Mouse (Mus musculus): ENCODE measurements at regions not wholly inside any gene's neighbourhood (a gene's known extent, or its start where the extent isn't known, plus 50 kb on each side); places are given as distances from the start of the nearest gene placed in this dataset.
A peak's percentile ranks its signal among the peaks of the same experiment; 100 is the strongest.

DNA sequence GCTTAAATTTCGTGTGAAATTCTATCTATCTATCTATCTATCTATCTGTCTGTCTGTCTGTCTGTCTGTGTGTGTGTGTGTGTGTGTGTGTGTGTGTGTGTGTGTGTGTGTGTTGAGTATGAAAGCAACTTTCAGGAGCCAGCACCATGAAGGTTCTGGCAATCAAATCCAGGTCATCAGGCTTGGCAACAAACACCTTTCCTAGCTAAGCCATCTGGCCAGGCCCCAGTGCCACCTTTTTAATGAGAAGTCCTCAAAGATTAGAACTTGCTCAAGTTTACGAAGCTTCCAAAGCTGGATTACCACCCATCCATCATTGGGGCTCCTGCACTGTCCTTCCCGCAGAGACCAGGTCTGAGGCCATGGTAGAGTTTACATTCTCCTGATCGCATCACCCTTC lies 325.0 kb downstream of the Gm49356 start:
- peak; percentile 75 to 77 for DNase-seq

DNA sequence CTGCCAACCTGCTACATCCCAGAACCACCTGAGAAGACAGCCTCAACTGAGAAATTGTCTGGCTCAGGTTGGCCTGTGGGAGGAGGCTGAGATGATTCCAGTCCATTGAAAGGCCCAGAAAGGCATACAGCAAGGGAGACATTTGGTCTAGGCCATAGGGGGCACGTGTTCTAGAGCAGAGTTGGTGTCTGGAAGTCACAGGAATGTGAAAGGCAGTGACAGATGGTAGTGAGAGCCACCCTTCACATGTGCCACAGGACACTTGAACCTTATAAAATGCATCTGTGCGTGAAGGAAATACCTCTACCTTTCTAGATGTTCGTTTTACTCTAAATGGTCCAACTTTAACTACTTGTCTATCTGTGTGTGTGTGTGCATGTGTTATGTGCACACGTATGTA lies 326.1 kb downstream of the Gm49356 start:
- no peak for DNase-seq

DNA sequence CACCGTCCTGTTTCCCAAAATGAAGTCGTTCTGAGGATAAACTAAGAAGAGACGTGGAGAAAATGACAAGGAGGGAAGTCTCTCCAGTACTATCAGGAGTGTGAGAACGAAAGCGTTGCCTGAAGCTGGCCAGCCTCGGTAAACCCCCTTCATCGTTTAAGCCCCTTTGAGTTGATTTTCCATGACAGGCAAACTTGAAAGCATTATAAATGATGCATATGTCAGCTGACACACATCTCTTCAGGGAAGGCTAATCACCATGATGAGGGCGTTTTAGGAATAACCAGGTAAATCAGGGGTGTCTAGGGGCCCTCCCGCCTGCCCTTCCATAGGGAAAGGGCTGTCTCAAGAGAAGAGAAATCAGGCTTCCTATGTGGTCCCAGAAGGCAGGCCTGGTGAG lies 328.4 kb downstream of the Gm49356 start:
- DNase-seq: no peak

DNA sequence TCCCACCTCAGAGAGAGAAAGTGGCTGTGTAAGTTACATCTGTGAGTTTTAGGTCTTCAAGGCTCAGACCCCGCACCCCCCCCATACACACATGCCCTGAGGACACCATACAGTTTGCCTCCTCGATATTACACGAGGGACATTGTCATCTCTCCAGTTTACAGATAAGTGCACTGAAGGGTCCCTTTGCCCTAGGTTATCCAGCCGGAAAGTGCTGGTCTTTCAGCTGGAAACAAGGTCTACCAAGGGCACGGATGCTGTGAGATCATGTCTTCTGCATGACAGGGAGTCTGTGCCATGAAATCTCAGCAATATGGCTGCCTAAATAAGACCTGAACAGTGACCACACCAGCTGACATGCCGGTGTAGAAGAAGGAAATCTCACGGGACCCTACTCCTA lies 329.8 kb downstream of the Gm49356 start:
- DNase-seq: no peak

DNA sequence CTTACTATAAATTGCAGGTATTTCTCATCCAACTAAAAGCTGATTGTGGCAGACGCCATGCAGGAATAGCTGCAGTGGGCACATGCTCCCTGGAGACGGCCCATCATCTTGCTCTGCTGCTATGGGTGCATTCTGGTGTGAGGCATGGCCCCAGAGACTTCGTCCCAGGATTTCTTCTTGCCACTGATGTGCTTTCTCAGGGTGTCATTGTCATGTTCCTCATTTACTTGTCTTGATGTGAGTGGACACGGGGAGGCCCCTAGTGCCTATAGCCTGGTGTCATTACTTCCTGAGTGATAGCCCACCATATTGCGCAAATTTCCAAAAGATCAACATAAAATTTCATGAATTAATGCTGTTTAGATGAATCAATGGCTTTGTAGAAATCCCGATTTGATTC lies 336.5 kb downstream of the Gm49356 start:
- DNase-seq: no peak

DNA sequence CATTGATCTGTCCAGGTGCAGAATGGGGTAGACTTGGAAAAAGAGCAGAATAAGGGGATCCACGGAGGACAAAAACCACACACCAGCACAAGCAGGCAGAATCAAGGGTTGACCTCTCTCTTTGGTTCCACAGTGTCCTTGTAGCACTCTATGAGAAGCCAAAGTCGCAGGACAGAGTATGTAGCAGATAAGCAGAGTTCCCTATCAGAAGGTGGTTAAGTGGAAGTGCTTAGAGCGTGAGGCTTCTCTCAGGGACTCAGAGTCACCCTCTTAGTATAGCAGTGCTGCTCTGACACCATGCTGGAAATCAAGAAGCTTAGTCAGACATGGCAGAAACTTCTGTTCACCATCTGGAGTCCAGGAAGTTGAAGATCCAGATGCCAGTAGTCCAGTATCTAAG lies 338.2 kb downstream of the Gm49356 start:
- DNase-seq: no peak

DNA sequence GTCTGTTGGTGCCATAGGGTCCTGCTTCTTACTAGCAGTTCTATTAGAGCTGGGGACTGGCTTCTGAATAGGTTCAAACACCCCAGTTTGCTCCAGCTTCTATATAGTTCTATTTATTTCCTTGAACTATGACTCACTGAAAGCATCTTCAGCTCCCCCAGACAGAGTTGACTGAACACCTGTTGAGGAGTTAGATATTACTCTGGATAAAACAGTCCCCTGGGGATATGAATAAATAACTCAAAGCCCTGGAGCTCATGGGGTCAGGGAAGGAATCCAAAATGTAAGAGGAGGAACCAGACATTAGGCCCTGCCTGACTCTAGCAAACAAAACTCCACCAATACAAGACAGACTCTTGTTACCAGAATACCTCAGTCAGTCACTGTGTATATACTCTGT lies 341.4 kb downstream of the Gm49356 start:
- DNase-seq: no peak

DNA sequence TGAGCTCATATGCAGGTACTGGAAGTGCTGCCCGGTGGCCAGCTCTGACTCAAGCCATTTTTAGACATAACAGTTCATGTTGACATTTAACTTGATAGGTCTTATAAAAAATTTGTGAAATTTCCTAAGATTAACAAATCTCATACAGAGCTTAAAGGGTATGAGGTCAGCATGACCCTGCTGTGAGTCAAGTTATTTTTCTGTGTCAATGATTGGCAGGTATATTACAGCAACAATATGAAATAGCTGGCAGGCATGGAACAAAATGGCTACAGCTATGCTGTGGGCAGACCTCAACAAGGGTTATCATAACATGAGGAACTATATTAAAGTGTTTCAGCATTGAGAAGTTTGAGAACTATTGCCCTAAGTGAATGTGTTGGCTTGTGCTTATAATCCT lies 342.6 kb downstream of the Gm49356 start:
- no peak for DNase-seq

DNA sequence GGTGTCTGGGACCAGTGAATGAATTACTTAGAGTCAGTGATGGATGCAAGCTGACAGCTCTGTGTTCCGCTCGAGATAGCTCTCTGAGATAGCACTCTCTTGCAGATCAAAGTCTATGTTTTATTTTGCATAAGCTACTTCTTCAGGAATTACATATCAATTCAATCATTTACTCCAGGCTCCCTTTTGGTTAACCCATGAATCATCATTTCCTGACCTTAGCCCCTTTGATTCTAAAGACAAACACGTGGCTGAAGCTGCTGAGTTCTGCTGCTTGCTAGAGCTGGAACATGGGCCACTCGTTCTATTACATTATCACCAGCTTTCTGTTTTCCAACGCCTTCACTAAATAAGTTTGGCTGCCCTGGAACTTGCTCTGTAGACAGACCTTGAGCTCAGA lies 343.2 kb downstream of the Gm49356 start:
- DNase-seq: no peak

DNA sequence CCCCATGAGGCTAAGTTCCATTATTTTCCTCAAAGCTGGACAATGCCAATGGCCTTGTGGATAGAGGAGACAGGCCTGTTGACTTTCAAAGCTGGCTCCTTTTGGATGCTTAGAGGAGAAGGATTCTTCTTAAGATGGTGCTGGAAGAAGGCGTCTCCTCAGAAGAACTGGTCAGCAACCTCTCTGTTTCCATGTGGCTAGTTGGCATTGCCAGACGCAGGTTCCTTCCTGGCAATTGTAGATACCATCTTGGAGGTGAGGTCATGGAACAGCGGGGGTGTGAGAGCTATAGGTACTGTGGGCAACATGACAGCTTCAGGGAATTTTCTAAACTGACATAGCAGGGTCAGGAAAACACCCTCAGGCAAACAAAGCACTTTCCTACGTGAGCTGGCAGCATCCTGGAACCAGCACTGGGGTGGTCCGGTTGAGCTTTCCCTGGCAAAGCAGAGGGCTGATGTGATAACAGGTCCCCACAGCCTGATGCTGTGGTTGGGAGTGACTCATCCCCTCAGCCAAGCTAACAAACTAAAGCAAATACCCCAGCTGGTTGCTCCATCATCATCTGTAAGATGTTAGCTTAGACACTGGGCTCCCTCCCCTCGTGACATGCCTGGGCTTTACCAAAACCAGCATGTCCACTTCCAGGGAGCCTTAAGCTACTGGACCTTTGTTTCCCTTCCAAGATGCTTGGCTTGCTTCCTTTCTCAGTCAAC lies 348.5 kb downstream of the Gm49356 start:
- no peak for DNase-seq

DNA sequence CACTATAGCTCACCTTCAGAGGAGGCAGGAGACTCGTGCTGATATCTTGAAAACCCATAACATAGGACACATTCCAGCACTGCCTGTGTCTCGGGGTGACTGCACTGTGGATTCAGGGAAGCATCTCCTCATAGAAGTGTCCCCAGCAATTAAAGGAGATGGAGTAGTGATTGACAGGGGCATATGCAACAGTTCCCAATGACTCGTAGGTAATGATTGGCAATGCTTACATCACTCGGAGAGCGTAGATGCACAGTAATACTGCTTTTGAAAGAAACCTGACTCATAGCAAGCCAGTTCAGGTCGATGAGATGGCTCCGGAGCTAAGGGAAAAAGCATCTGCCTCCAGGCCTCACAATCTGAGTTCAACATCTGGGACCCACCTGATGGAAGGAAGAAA lies 352.7 kb downstream of the Gm49356 start:
- no peak for DNase-seq

DNA sequence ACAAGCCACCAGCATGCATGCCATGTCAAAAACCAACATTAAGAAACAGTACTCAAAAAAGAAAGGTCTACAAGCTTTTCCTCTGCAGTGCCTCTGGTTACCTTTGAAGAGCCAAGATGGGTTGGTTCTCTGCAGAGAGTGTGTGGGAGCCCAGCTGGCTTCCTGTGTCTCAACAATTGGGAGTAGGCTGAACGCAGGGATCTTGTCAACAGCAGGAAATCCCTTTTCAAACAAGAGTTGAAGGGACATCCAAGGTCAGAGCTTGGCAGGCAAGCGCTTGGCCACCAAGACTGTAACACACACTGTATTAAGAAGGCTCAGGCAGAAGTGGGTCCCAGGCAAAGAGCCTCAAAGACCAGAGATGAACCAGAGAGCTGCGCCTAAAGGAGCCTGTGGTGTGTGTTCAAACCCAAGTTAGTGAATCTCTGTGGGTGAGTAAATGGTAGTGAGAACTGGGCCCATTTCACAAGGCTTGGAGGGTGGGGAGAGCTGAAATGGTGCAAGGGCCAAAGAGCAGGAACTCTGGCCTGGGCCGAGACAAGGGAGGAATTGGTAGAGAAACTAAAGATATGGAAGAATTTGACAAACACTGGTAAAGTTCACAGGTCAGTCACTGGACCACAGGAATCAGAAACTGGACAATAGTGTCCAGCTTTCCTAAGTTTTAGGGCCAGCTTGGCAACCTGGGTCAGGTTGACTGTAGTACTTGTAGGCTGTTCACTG lies 357.0 kb downstream of the Gm49356 start:
- no peak for DNase-seq

DNA sequence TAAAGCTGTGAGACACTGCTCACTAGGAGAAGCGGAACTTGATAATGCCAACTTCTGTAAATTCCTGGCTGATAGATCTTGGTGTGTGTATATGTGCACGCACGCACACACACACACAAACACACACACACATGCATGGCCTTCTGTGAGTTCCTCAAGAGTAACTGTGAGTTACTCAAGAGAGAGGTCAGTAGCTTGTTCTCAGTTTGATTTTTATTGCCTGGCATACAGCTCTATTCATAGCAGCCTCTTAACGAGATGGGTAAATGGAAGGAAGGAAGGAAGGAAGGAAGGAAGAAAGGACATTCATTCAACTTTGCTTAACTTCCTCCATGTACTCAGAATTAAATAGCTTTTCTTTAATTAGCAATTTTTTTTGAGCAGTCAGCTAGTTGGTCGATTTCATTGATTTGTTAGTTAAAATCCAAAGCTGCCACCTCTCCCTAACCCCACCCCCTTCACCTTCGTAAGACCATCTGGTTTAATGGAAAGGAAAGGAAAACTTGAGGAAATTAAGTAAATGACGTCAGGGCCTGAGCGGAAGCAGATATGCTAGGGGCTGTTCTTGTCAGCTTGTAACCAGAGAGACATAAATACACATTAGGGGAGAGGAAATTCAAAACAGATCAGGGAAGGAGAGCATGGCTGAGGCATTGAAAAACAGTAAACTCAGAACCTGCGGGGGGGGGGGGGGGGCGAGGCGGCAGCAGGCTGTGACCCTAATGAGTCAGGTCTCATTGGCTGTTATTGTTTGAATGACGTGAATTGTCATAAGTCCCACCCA lies 359.6 kb downstream of the Gm49356 start:
- no peak for DNase-seq

DNA sequence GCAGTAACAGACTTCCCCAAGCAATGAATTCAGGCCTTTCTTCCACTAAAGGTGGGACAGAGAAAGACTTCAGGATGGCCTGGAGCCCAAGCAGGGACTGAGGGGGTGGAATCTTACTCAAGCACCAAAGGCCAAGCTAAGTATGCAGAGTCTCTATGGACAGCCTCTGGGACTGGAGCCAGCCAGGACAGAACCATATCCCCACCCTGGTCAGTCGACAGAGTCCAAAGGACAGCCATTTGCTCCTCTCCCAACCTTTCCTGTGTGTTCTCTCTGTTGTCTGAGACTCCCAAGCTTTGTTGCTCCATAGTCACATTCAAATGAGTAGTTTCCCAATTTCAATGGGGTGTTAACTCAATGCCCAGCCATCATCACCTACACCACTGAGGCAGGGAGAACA lies 372.3 kb downstream of the Gm49356 start:
- no peak for DNase-seq

DNA sequence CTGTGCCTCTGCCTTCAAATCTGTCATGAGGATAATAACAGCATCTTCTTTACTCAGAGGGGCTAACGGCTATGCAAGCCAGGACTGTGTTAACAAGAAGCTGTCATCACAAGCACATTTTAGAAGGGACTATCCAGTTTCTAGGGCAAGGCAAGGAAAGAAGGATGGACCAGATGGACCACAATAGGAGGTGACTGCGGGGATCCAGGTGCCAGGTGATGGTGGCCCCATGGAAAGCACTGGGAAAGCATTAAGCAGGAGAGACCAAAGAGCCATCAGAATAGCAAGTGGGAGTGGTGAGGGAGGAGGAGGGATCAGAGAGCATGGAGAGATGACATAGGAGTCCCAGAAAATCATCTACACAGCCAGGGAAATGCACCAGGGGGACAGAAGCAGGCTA lies 373.3 kb downstream of the Gm49356 start:
- peak; percentile 28 to 31 for DNase-seq

DNA sequence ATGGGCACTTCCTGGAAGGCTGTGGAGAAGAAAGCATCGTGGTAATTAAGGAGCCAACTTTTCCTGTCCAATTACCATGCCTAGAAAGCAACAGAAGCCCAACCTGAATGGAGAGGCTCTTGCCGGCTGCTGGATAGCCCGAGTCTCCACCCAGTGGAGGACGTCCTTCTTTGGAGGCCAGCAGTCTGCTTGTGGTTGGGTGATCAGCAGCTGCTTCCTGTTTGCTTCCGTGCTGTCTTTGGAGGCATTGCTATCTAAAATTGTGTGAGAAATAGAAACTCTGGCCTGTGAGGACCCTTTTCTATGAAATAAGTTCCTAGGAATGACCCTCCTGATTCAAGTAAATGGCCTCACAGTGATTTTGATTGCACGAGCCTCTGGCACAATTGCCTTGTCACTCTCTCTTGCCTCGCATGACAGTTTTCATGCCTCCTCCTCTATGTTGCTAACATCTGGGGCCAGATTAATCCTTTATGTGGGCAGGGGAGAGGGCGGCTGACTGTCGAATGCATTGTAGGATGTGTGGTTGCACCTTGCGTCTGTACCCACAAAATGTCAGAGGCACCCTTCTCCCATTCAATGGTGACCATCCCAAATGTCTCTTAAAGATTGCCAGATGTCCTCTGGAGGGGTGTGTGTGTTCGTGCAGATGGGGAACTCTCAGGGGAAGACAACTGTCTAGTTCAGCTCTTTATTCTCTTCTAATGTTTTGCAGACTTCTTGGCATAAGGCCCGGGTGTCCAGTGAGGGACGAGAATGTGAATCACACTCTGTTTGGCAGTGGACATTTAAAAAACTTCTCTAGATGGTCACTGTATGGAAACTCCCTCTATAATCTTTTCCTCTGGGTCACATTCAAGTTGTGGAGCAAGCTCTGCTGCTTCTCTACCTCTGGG lies 374.6 kb downstream of the Gm49356 start:
- no peak for DNase-seq

Data from cerebellum, postnatal 36 days (tissue).